Mouse (Mus musculus) embryonic fibroblast, embryonic 13.5 days (primary cell): ENCODE results near the gene Gpr137c. TPM values are rescaled to one million over a fixed set of nuclear protein-coding genes. Genes with fewer than 3 reads are reported as not detected.

Experiments
- H3K27ac ChIP-seq: 2 replicates; pipeline ENCODE4 v1.5.1; 2012; ENCODE audit warnings: low read length, control low read depth, inconsistent platforms; ENCODE audit not compliant: insufficient read depth
- H3K4me1 ChIP-seq: 2 replicates; pipeline ENCODE4 v1.6.1; 2011; ENCODE audit warnings: low read length; ENCODE audit not compliant: control insufficient read depth, insufficient read depth
- H3K4me3 ChIP-seq: 2 replicates; pipeline ENCODE4 v1.5.1; 2011; ENCODE audit warnings: mild to moderate bottlenecking, control low read depth, low read length; ENCODE audit not compliant: insufficient read depth
- CTCF ChIP-seq: IDR thresholded peaks from 2 replicates; pipeline ENCODE4 v1.5.1; 2011; ENCODE audit warnings: mild to moderate bottlenecking, control low read depth, low read length, moderate library complexity, borderline replicate concordance; ENCODE audit not compliant: insufficient read depth
- POLR2A ChIP-seq: IDR thresholded peaks from 2 replicates; pipeline ENCODE4 v1.6.1; 2011; ENCODE audit warnings: low read depth, mild to moderate bottlenecking, control low read depth, low read length, moderate library complexity
- polyA plus RNA-seq: library from polyadenylated mRNA; stranded (reverse); fragments of >200 nt; gene quantifications from 2 replicates; pipeline ENCODE4 v1.2.4, GENCODE M21; 2011; ENCODE audit warnings: low read depth; ENCODE audit not compliant: missing spikeins, insufficient read length

Gene Gpr137c
- polyA plus RNA-seq, 1 experiment: 4.9 TPM

- 0 out of 2 replicates have a peak, but pooled peaks cover under 1% of the 10 kb centered on the region for H3K4me1 ChIP-seq
- no peak overlapping the region for H3K4me3 ChIP-seq
- H3K27ac ChIP-seq: no peak overlapping the region
- no peak for TF ChIP-seq POLR2A
- TF ChIP-seq CTCF: no peak
These were observed 2.7 kb upstream of the Gpr137c start for GRCm38 (mm10) chr14:45216711-45217340.

GRCm38 (mm10) chr14:45217693-45218092, 1.8 kb upstream of the Gpr137c start:
- H3K4me3 ChIP-seq: no peak overlapping the region
- no peak overlapping the region for H3K27ac ChIP-seq
- TF ChIP-seq CTCF: no peak
- no peak for TF ChIP-seq POLR2A
- H3K4me1 ChIP-seq: no peaks in the 10 kb centered on the region

DNA sequence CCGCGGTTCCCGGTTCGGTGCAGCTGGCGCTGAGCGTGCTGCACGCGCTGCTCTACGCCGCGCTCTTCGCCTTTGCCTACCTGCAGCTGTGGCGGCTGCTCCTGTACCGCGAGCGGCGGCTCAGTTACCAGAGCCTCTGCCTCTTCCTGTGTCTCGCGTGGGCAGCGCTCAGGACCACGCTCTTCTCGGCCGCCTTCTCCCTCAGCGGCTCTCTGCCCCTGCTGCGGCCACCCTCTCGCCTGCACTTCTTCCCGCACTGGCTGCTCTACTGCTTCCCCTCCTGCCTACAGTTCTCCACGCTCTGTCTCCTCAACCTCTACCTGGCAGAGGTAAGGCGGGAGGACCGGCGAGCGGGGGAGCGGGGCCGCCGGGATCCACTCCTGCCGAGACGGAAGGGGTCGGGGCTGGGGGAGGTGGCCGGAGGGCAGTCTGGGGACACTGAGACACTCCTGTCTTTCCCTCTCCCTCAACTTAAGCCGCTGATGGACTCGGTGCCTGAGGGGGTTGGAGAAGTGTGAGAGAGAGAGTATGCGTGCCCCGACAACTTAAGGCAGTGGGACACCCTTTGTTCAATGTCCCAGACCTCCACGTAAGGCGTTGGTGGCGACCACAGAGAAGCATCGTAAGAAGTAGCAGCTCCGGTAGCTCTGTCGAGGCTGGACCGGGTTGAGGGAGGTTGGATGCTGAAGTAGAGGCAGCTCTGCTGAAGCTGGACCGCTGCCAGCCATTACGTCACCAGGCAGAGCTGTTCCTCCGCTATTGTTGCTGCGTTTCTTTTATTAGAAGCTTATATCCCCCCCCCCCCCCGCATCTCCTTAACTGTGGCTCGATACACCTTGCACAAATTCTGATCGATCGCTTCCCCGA, 806 bp downstream of the Gpr137c start, which contains the start of gene Txndc16:
Gene Txndc16, minus strand, starts transcription at position 239 of the 867 bp plus-strand sequence.
- Histone ChIP-seq H3K4me1 (no peaks in the 10 kb centered on the region), H3K4me3 (peak within 1 kb of the TSS; percentile 74), H3K27ac (no peak within 1 kb of the TSS)
- no peak for TF ChIP-seq CTCF
- TF ChIP-seq POLR2A: peak; percentile 25; the same call in 1 of the 2 replicates

- Histone ChIP-seq H3K4me3 (peak overlapping the region; percentile 47), H3K4me1 (no peaks in the 10 kb centered on the region), H3K27ac (no peak overlapping the region)
- TF ChIP-seq POLR2A (no peak), CTCF (no peak)
These were observed 1.6 kb downstream of the Gpr137c start for GRCm38 (mm10) chr14:45220957-45221630.

- Histone ChIP-seq H3K4me1 (no peaks in the 10 kb centered on the region), H3K27ac (no peak overlapping the region), H3K4me3 (no peak overlapping the region)
- TF ChIP-seq POLR2A: no peak
- TF ChIP-seq CTCF: no peak
These were observed 19.5 kb downstream of the Gpr137c start for GRCm38 (mm10) chr14:45239042-45239441.

- Histone ChIP-seq H3K27ac (no peak overlapping the region), H3K4me3 (no peak overlapping the region), H3K4me1 (no peaks in the 10 kb centered on the region)
- TF ChIP-seq CTCF (no peak), POLR2A (no peak)
These were observed 22.1 kb downstream of the Gpr137c start for GRCm38 (mm10) chr14:45241613-45242012.

DNA sequence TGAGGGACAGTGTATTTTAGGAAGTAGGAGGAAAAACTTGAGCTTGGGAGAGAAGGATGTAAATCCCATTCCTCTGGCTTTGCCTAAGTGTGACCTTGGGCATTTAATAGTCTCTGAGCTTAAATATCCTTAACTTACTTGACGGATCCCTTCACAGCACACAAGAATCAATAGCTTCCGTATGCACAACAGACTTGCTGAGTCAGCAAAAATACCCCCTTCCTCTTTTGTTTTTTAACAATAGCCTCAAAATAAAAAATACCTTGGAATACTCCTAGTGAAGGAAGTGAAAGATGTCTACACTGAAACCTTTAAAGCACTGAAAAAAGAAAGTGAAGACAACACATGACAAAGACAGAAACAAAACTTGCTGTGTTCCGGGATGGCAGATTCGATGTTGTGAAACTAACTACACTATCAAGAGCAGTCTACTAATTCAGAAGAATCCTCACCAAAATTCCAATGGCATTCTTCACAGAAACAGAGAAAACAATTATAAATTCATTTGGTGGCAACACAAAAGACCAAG, 32.1 kb downstream of the Gpr137c start:
- TF ChIP-seq CTCF: no peak
- no peak for TF ChIP-seq POLR2A
- H3K4me3 ChIP-seq: no peak overlapping the region
- no peaks in the 10 kb centered on the region for H3K4me1 ChIP-seq
- H3K27ac ChIP-seq: no peak overlapping the region

DNA sequence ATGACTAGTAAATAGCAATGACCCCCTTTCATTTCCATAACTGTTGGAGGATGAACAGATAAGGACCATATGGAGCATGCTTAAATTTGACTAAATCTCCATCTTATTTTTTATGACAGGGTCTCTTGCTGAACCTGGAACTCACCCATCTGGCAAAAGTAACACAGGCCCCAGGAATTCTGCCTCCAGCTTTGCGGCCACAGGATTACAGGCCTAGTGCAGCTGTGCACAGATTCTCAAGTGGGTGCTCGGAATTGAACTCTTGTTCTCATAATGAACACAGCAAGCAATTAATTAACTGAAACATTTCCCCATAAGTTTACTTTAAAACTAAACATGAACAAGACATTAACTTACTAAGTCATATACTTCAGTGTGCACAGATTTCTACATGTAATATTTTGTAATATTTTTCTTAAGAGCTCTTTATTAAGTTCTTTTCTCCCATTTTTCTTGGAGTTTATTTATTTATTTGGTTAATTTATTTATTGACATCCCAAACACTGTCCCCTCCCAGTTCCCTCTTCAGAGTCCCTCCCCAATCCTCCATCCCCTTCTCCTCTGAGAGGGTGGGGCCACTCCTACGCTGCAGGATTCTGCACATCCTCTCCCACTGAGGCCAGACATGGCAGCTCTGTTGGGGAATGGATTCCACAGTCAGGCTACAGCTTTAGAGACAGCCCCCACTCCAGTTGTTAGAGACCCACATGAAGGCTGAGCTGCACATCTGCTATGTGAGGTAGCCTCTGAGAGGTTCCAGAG, 44.5 kb downstream of the Gpr137c start:
- no peaks in the 10 kb centered on the region for H3K4me1 ChIP-seq
- H3K27ac ChIP-seq: no peak overlapping the region
- TF ChIP-seq POLR2A (no peak), CTCF (no peak)
- no peak overlapping the region for H3K4me3 ChIP-seq

- Histone ChIP-seq H3K4me1 (no peaks in the 10 kb centered on the region), H3K27ac (no peak overlapping the region), H3K4me3 (no peak overlapping the region)
- TF ChIP-seq POLR2A (no peak), CTCF (no peak)
These were observed 56.3 kb downstream of the Gpr137c start for GRCm38 (mm10) chr14:45275816-45276215.
